Mouse (Mus musculus) left cerebral cortex, adult 11 months (tissue): ENCODE measurements at regions not wholly inside any gene's neighbourhood (a gene's known extent, or its start where the extent isn't known, plus 50 kb on each side); places are given as distances from the start of the nearest gene placed in this dataset.

Experiments used
- DNase-seq: peaks from one replicate; pipeline ENCODE4 v3.0.0; 2022; ENCODE audit warnings: low spot score

DNA sequence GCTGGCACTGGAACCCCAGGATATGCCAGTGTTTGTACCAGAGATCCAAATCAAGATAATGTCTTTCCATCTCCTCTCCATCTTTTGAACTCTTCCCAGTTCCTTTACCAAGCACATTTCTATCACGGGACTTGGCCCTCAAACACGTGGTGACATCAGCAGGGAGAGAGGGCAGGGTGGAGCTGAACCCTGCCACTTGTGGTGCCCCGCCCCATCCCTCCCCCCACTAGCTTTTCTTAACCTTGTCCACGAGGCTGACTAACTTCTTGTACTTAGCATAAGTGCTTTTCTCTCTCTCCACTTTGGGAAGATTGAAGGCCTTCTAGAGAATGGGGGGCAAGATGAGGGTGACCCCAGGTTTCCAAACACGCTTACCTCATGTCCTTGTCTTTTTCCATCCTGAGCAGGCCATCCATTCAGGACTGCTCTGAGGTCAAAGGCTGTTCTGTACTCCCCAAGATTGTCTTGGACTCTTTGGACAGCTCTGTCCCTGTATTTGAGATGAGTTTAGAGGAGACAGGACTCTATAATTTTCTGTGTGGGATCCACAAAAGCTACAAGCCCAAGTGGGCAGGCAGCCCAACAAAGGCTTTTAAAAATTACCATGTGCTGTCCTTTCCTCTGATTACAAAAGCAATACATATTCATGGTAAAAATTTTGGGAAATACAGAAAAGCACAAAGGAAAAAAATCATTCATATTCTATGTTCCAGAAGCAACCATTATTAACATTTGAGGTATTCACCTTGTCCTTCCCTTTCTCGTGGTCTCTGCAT, 192.7 kb upstream of the 4931429L15Rik start:
- DNase-seq: no peak

DNA sequence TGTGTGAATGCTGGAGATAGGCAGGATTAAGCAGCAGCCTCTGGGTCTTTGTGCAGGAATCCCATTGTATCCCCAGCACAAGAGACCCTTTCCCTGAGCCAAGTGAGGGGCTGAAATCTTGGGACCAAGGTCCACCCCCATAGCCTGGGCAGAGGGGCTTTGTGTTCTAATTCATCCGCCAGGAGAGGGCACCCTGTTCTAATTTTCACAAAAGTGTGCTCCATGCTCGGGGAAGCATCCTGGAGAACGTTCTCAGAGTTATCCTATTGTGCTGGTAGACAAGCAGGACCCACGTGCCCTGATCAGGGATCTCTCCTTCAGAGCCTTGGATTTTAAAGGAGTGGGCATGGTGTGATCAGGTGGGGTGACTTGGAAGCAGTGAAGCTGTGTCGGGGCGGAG, 191.5 kb upstream of the 4931429L15Rik start:
- no peak for DNase-seq

DNA sequence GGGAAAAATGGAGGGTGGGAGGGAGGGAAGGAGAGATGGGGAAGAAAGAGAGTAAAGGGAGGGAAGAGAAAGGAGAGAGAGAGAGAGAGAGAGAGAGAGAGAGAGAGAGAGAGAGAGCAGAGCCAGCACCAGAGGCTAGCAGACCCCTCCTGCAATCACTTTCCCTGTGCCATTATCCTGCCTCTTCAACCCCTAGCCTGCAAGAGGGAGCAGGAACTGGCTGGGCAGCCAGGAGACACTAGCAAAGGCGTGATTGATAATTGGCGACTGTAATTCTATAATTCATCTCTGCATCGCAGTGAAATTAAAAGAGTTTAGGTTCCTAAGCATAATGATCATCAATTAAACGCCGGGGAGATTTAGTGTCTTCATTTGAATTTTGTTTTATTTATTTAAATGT, 190.1 kb upstream of the 4931429L15Rik start:
- no peak for DNase-seq

DNA sequence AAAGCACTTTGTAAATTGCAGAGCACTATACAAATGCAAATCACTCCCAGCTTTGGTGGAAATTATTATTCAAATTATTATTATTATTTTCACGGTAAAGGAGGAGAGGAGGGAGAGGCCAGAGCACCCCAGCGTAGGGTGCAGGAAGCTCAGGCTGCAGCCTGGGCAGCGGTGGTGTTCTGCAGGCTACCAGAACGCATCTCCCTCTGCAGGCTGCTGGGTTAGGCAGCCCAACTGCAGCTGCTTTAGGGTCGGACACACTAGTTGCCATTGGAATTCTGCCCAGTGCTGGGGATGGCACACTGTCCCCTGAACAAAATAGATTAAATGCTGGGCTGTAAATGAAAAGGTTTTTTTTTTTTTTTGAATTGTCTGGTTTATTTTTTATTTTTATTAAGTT, 189.7 kb upstream of the 4931429L15Rik start:
- DNase-seq: no peak

DNA sequence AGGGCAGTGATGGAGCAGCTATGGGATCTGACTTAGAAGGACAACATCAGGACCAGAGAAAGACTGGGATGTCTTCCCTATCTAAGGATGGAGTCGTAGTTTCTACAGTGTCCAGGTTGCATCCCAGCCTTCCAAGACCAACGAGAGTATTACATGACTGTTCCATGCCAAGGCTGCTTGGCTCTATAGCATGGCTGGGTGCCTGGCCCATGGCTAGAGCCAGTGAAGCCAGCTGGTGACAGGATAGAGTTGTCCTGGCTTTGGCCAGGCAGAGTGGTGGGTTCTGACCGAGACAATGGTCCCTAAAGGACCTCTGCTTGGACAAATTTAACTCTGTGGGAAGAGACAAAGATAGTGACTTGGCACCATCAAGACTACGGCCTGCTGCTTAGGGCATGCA, 187.2 kb upstream of the 4931429L15Rik start:
- no peak for DNase-seq

DNA sequence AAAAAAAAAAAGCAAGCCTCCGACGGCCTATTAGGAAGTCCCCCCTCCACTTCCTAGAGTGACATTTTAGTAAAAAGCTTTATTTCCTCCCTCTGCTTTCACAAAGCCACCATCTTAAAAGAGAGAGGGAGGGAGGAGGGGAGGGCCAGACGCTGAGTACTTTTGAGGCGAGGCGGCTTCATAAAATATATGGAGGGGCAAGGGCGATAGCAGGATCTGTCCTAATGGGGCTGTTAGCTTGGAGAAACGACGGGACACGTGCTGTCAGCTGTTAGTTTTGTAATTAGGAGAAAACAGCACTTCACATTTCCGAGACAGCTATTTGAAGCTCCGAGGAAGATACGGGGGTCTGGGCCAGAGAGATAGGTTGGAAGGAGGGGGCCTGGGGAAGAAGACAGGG, 184.8 kb upstream of the 4931429L15Rik start:
- no peak for DNase-seq

DNA sequence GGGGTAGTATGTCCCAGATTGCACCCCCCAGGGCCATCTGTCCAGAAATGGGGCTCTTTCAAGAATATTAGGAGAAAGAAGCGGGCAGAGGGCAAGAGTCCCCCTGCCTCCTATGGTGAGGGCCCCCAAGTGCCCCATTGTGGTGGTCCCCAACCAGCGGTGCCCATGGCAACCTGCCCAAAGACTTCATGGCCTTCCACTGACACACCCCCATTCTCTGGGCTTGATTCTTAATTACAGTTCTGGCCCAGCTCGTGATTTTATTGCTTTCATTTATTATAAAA, 184.3 kb upstream of the 4931429L15Rik start:
- DNase-seq: no peak

DNA sequence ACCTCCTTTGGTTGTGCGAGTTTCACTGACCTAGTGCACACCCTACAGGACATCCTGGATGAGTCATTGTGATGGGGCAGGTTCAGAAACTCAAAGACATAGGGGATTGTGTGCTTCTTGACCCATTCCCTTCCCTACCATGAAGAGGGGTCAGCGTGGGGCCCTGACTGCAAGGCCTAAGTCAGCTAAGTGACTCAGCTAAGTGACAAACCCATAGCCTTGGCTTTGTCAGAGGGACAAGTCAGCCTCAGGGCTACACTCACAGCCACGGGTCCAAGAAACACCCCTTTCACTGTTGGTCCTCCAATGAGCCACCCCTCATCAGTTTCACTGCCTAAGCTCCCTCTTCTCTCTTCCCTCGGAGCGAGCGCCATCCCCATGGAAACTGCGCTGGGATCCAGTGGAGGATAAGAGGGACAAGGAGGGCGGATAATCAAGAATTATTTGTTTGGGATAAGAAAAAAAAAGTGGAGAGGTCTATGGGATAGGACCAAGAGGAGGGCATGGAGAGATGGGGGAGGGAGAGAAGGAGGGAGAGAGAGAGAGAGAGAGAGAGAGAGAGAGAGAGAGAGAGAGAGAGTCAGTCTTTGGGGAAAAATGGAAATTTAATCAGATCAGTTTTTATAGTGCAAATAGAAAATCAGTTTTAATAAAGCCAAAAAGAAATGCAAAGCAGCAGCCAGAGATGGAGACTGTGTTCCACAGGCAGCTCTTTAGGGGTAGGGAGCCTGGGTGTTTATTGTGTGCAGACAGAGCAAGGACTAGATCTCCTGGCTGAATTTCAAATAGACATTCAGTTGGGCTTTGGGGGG, 183.7 kb upstream of the 4931429L15Rik start:
- DNase-seq: no peak

DNA sequence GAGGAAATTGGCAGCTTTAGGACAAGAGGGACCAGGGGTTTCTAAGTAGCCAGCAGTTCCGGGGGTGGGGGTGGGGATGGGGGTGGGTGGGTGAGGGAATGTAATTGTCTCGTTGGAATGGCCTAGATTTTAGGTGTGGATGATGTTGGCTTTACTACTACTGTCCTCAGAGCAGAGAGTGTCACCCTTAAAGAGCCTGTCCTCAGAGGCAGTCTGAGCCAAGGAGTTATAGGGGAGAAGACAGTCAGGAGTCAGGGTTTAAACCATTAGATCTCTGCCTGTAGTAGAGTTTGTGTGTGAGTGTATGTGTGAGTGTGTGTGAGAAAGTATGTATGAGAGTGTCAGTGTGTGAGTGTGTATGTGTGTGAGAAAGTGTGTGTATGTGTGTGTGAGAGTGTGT, 179.6 kb upstream of the 4931429L15Rik start:
- no peak for DNase-seq

DNA sequence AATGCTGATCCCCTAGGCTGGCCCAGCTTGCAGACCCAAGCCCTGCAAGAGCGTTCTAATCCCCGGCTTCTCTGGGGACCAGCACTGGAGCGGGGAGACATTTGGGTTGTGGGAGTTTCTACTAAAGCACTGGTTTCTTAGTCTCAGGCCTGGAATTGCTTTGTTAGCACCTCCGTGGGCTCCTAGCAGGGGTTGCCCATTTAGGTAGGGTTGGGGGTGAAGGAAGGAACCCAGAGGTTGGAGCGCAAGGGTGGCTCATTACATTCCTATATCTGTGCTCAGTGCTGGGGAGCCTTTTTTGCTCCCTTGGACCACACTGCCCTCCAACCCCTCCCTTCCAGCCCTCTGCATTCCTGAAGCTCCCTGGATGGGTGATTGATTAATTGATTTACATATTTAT, 179.1 kb upstream of the 4931429L15Rik start:
- no peak for DNase-seq

DNA sequence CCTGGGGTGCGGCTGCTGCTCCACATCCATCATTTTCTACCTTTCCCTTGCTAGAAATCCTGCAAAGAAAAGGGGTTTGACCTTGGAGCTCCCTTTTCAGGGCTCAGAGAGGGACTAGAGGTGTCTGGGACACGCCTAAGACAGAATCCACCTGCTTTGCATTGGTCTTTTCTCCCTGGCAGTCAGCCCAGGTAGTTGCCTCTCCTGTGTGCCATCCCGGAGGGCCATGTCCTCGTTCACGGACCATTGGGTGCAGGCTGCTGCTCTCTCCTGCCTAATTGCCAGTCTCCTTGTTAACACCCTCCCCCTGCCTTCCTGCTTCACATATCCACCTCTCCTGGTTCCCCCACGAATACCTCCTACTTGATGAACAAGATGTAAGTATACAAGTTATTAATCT, 175.5 kb upstream of the 4931429L15Rik start:
- no peak for DNase-seq

DNA sequence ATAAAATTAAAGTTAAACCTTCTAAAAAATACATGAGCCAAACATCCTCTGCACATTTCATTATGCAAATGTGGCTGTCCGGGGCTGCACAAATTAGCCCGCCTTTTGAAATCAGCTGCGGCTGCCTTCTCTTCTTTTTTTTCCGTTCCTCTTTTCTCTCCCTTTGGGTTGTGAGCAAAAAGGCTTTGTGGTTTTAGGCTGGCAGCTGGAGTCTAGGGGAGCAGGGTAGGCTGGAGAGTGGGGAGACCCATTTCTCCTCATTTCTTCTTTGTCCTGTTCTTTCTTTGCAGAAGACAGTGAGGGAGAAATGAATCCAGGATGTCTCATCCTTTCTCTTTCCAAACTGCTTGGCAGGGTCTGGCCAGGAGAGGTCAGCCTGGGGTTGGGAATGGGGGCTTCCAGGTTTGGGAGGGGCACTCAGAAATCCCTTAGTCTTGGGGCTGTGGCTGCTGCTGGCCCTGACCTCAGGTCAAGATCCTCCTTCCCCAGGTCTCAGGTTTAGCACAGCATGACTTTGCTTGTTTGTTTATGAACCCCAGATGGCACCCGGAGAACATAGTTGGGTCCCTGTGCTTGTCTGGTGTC, 163.2 kb upstream of the 4931429L15Rik start:
- DNase-seq: no peak

DNA sequence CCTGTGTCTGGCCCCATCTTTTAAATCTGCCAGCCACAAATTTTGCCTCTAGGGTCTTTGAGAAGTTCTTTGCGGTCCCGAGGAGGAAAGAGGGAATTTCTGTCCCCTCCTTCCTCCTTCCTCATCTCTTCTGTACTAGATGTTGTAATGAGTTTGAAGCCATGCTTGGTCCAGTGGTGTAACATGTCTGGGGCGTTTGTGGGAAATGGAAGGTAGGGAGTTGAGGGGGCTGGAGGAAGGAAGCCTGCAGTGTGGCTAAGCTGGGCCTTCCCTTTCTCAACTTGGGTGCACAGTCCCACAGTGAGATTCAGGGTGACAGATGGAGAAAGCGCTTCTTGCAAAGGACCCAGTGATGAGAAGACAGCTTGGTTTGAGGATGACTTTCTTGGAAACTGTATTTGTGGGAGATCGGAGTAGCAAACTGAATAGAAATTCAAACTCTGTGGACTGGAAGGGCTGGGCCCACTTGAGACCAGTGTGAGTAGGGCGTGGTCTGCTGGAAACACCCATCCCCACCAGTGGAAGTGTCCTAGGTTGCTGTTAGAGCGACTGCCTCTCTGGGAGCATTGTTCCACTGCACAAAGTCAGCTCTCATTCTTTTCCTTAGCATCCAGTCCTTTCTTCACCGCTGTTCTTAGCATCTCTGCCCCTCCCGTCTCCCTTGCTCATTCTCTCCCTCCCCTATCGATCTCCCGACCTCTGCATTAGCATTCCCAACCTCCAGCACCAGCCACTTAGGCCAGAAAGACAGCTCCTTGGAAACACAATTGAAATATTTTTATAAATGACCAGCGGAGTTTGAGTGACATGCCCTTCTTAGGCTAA, 162.5 kb upstream of the 4931429L15Rik start:
- no peak for DNase-seq

DNA sequence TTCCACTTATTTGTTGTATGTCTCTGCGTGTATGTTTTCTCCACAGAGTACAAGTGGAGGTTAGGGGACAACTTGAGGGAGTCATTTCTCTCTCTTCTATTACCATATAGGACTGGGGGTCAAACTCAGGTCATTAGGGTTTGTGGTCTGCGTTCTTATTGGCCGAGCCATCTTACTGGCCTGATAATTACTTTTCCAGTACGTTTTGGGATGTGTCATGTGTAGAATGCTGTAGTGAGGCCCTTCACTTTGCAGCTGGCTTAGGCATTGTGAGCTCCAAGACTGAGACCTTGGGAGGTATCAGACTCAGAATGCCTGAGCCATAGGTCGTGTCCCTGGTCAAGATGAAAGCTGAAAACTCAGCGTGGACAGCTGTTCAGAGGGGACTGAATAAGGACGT, 161.7 kb upstream of the 4931429L15Rik start:
- DNase-seq: no peak

DNA sequence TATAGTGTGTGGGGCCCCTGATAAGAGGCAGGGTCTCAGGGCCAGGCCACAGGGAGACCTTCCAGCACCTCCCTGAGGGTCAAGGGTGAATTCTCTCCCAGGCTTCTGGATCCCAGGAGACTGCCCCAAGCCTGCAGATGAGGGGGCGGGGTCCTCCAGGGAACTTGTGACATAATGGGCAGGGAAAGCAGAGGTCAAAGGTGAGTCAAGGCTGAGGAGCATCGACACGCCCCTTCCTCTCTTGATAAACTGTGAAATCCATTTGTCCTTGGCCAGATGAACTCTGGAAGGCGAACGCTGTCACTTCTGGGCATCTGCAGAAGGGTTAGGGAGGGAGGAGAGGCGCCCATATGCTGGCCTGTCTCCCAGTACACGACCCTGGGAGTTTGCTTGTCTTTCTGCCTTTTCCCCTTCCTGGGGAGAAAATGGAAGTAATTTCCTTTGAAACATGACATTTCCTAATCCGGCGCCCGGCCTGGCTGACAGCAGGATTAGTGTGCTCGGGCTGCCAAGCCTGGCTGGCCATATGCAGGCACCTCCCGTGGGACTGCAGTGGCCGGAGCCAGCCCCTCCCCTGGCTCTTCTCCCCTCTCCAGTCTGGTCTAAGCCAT, 160.4 kb upstream of the 4931429L15Rik start:
- no peak for DNase-seq

DNA sequence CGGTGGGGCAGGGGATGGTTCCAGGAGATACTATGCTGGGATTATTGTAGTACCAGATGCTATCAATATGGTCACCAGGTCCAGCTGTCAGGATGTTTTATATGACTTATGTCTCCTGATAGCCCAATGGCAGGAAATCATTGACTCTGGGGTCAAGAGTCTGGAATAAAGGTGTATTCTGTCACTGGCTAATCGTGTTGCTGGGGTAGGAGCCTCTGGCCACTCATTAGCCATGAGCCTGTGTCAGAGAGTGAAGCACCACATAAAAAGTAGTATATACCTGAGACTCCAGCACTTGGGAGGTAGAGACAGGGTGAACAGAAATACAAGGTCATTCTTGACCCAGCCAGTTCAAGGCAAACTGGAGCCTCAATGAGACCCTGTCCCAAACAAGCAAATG, 158.8 kb upstream of the 4931429L15Rik start:
- no peak for DNase-seq

DNA sequence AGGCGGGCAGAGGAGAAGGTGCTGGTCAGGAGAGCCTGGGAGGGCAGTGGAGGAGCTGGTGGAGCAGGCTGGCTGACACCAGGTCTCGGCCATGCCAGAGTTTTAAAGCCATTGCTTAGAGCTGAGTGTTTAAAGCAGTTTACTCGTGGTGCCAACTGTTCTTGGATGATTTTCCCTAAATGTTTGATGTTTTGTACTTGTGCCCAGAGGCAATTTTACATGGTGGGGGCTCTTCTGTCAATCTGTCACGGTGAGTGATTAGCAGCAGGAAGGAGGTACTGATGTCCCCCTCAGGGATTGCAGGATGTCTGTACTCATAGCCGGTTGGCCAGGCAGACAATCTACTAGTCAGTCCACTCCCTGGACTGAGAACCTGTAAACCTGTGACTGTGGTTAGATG, 156.7 kb upstream of the 4931429L15Rik start:
- no peak for DNase-seq

DNA sequence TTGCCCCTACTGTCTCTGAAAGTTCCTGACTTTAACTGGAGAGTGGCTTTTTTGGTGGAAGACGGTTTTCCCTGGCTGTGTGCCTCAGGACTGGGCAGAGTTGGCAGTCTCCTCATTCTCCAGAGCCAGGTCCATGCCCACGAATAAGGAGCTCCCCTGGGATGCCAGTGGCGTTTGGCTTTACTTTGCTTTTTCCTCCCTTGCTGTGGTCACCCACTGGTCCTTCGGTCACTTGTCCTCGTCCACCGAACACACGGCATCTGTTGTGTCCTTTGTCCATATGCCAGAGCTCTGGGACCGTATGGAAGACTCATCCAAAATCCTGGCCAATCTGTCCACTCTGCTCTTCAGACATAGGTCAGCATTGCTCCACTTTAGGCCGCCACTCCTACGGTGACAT, 153.9 kb upstream of the 4931429L15Rik start:
- DNase-seq: no peak

DNA sequence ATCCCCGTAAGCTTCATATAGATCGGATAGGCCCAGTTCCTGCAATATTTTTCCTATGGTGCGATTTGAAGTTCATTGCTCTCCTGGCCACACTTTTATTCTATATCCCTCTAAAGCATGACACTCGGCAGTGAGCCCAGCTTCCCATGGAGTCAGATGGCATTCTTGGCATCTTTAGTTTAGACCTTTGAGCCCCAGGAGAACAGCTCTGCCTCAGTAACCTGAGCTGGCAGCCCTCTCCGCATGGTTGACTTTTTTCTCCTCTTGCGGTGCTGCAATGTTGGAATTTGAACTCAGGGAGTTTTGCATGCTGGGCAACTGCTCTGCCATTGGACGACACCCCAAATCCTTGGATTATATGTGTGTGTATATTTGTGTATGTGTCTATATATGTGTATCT, 149.7 kb upstream of the 4931429L15Rik start:
- DNase-seq: no peak

DNA sequence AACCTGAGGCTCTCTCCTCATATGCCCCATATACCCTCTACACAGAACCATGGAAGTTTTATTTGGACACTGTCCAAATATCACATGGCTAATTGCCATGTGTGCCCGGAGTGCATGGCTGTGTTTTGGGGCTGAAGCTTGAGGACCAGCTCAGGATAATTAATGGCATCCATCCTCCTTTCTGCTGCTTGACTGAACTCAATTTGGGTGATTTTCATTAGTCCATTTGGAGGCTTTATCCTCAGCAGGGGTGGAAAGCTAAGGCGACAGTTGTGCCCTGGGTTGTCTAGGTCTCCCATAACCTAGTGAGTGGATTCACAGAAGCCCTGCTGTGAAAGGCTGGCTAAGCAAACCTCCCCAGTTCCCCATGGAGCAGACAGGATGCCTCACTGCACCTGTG, 148.5 kb upstream of the 4931429L15Rik start:
- no peak for DNase-seq

DNA sequence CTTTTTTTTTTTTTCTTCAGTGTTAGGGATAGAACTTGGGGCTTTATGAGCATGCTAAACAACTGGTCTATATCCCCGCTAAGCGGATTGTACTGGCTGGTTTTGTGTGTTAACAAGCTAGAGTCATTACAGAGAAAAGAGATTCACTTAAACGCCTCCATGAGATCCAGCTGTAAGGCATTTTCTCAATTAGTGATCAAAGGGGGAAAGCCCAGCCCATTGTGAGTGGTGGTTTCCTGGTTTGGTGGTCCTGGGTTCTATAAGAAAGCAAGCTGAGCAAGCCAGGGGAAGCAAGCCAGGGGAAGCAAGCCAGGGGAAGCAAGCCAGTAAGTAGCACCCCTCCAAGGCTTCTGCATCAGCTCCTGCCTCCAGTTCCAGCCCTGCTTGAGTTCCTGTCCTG, 147.9 kb upstream of the 4931429L15Rik start:
- DNase-seq: no peak

DNA sequence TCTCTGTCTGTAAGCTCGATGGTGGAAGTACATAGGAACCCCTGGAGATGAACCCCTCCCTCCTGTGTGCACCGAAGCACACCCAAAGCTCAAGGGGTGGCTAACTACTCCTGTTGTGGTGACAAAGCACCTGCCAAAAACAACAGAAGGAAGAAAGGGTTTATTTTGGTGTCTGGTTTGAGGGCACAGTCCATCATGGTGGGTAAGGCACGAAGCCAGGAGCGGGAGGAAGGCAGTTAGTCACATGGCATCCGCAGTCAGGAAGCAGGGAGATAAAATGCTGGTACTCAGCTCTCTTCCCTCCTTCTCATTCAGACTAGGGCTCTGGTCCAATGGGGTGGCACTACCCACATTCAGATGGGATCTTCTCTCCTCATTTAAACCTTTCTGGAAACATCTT, 142.9 kb upstream of the 4931429L15Rik start:
- no peak for DNase-seq
